Mouse (Mus musculus) ZHBTc4 (cell line): ENCODE data around the gene Dctn3.

Experiments
- DNase-seq: peaks from one replicate; pipeline ENCODE4 v3.0.0-alpha.2; 2011; ENCODE audit warnings: low read depth, low spot score

Dctn3 gene

GRCm38 (mm10) chr4:41671963-41672480, 50.9 kb downstream of the Dctn3 start:
- DNase-seq, result no peak

GRCm38 (mm10) chr4:41671500-41671899, 51.5 kb downstream of the Dctn3 start:
- no peak for DNase-seq

GRCm38 (mm10) chr4:41670836-41671235, 52.1 kb downstream of the Dctn3 start:
- no peak for DNase-seq

DNA sequence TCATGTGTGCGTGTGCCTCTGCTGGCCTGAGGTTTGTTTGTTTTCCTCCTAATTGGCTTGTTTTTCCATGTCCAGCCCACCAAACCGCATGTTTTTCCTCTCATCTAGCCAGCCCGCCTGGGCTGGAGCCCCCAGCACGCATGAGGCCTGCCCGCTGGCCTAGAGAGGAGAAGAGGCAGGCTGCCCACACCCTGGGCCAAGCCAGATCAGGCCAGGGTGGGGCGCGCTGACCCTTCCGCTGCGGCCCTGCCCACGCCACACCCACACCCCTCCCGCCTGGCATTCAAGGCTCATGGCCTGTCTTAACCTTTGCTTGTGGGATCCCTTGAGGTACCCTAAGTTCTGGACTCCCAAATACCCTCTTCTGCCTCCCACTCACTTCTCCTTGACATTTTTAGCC, 56.3 kb downstream of the Dctn3 start:
- DNase-seq, result no peak

- DNase-seq, result no peak
Observed at GRCm38 (mm10) chr4:41665009-41665675, 57.8 kb downstream of the Dctn3 start.
